Mouse (Mus musculus): ENCODE data around the gene B4galt7. TPM values are rescaled to one million over a fixed set of nuclear protein-coding genes. Genes with fewer than 3 reads are reported as not detected.
"Not testable (repeated sequence)": the region's sequence is repeated elsewhere in the genome, so short reads cannot be mapped to it uniquely, and the experiment has no call there.

The B4galt7 gene
- polyA plus RNA-seq (2012; rRNA removed) = 19.0 and 21.8 TPM in 2 replicates

- 5% methylated on average over 51 of the region's 51 CpGs for WGBS
These were observed at the start of gene B4galt7 for GRCm38 (mm10) chr13:55599566-55600540. Gene B4galt7 (plus strand): TSS chr13:55599896.

GRCm38 (mm10) chr13:55555921-55556320 lies 43.8 kb upstream of the B4galt7 start:
- no peak for DNase-seq (ENCODE audit: low read depth, low spot score)
- 90% methylated on average over 9 of the region's 9 CpGs for WGBS

More at GRCm38 (mm10) chr13:55599566-55600540, at the start of gene B4galt7:
- no peak for DNase-seq (ENCODE audit: low read depth, low spot score)

GRCm38 (mm10) chr13:55557499-55557898 lies 42.2 kb upstream of the B4galt7 start:
- WGBS = 57% methylated on average over 6 of the region's 6 CpGs
- DNase-seq (ENCODE audit: low read depth, low spot score) = no peak

GRCm38 (mm10) chr13:55563266-55563879 lies 36.3 kb upstream of the B4galt7 start:
- 78% methylated on average over 7 of the region's 7 CpGs for WGBS
- no peak for DNase-seq (ENCODE audit: low read depth, low spot score)

- 83% methylated on average over 6 of the region's 6 CpGs for WGBS
These were observed 32.7 kb upstream of the B4galt7 start for GRCm38 (mm10) chr13:55567001-55567400.

GRCm38 (mm10) chr13:55567949-55568348 lies 31.7 kb upstream of the B4galt7 start:
- DNase-seq (ENCODE audit: low read depth, low spot score) = no peak
- 93% methylated on average over 2 of the region's 2 CpGs for WGBS

More at GRCm38 (mm10) chr13:55567001-55567400, 32.7 kb upstream of the B4galt7 start:
- DNase-seq (ENCODE audit: low read depth, low spot score) = no peak

GRCm38 (mm10) chr13:55568524-55568923 lies 31.2 kb upstream of the B4galt7 start:
- not testable (repeated sequence) for DNase-seq (ENCODE audit: low read depth, low spot score)

GRCm38 (mm10) chr13:55569726-55570285 lies 29.9 kb upstream of the B4galt7 start:
- no peak for DNase-seq (ENCODE audit: low read depth, low spot score)
- WGBS = 13% methylated on average over 16 of the region's 16 CpGs

More at GRCm38 (mm10) chr13:55568524-55568923, 31.2 kb upstream of the B4galt7 start:
- WGBS = 80% methylated on average over 4 of the region's 4 CpGs

- WGBS = under 1% methylated on average over 37 of the region's 47 CpGs
- no peak for DNase-seq (ENCODE audit: low read depth, low spot score)
These were observed 29.3 kb upstream of the B4galt7 start for GRCm38 (mm10) chr13:55570286-55570973.

- WGBS = 2% methylated on average over 47 of the region's 47 CpGs
- DNase-seq (ENCODE audit: low read depth, low spot score) = peak; percentile 52
These were observed 28.5 kb upstream of the B4galt7 start, which contains the start of gene Fam193b for GRCm38 (mm10) chr13:55571027-55571751. Gene Fam193b (minus strand): TSS chr13:55571120.

GRCm38 (mm10) chr13:55571977-55572376 lies 27.7 kb upstream of the B4galt7 start:
- 80% methylated on average over 2 of the region's 2 CpGs for WGBS
- DNase-seq (ENCODE audit: low read depth, low spot score) = no peak

GRCm38 (mm10) chr13:55573432-55573831 lies 26.3 kb upstream of the B4galt7 start, which contains the start of gene Tmed9:
Gene Tmed9 (plus strand): TSS chr13:55573732.
- no peak for DNase-seq (ENCODE audit: low read depth, low spot score)
- WGBS = 95% methylated on average over 2 of the region's 2 CpGs

GRCm38 (mm10) chr13:55574321-55574720 lies 25.4 kb upstream of the B4galt7 start:
- WGBS = 58% methylated on average over 5 of the region's 5 CpGs
- DNase-seq (ENCODE audit: low read depth, low spot score) = no peak

- WGBS = 64% methylated on average over 5 of the region's 5 CpGs
- no peak for DNase-seq (ENCODE audit: low read depth, low spot score)
These were observed 23.8 kb upstream of the B4galt7 start for GRCm38 (mm10) chr13:55575932-55576331.

- WGBS = 75% methylated on average over 7 of the region's 7 CpGs
These were observed 22.8 kb upstream of the B4galt7 start for GRCm38 (mm10) chr13:55576872-55577271.

GRCm38 (mm10) chr13:55578086-55578485 lies 21.6 kb upstream of the B4galt7 start:
- DNase-seq (ENCODE audit: low read depth, low spot score) = no peak
- WGBS = 71% methylated on average over 4 of the region's 4 CpGs

More at GRCm38 (mm10) chr13:55576872-55577271, 22.8 kb upstream of the B4galt7 start:
- not testable (repeated sequence) for DNase-seq (ENCODE audit: low read depth, low spot score)

GRCm38 (mm10) chr13:55591961-55592490 lies 7.7 kb upstream of the B4galt7 start:
- no peak for DNase-seq (ENCODE audit: low read depth, low spot score)
- WGBS = 66% methylated on average over 4 of the region's 4 CpGs

GRCm38 (mm10) chr13:55592512-55593253 lies 7.0 kb upstream of the B4galt7 start:
- WGBS = 5% methylated on average over 29 of the region's 29 CpGs
- DNase-seq (ENCODE audit: low read depth, low spot score) = peak; percentile 79
